Mouse (Mus musculus) testis, adult 2 months (tissue): ENCODE measurements around the gene Mfsd8.
"Not testable (repeated sequence)": the region's sequence is repeated elsewhere in the genome, so short reads cannot be mapped to it uniquely, and the experiment has no call there.

Source experiments
- CTCF ChIP-seq: fragments of 200-500 bp; IDR thresholded peaks from 2 replicates; pipeline ENCODE4 v1.5.1; 2012; ENCODE audit warnings: low read depth, mild to moderate bottlenecking, inconsistent platforms, low read length, moderate library complexity; ENCODE audit not compliant: control insufficient read depth, insufficient read depth, insufficient replicate concordance
- POLR2A ChIP-seq: fragments of 200-500 bp; IDR thresholded peaks from 2 replicates; pipeline ENCODE4 v1.6.1; 2012; ENCODE audit warnings: low read depth, mild to moderate bottlenecking, inconsistent platforms, low read length, moderate library complexity; ENCODE audit not compliant: control insufficient read depth

- not testable (repeated sequence) for TF ChIP-seq CTCF, POLR2A
Measured at GRCm38 (mm10) chr3:40847018-40847417, 332 bp upstream of the Mfsd8 start.
